Mouse (Mus musculus): ENCODE measurements around the gene Mlxipl. TPM values are rescaled to one million over a fixed set of nuclear protein-coding genes. Genes with fewer than 3 reads are reported as not detected.
A peak's percentile ranks its signal among the peaks of the same experiment; 100 is the strongest.
"Not testable (repeated sequence)": the region's sequence is repeated elsewhere in the genome, so short reads cannot be mapped to it uniquely, and the experiment has no call there.

The Mlxipl gene
- 1.4 and 2.2 TPM in 2 replicates for polyA plus RNA-seq (2015; fragmentation: Nextera tagmentation; extraction: Ambion mirVana)

DNA sequence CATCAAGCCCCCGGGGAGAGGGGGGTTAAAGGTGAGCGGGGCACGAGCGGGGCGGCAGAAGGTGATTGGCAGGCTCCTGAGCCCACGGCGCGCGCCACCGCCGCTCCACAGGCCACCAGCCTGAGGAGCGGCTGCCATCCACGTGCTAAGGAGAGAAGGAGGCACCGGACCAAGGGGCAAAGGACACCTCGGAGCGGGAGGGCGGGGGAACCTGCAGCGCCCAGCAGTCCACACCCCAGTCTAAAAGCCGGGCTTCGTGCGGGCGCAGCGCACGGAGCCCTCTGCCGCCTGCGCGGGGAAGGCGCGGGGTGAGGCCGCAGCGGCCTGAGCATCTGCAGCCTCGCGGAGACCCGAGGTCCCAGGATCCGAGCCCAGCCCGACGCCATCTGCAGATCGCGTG lies at the start of gene Mlxipl:
TSS of gene Mlxipl (plus strand) at position 238 of the 400 bp plus-strand sequence.
- Histone ChIP-seq H3K9ac (no peak within 1 kb of the TSS), H3K27me3 (peaks cover 78% of the 10 kb centered on the region), H3K4me1 (replicated peaks) (peaks cover 5% of the 10 kb centered on the region; the same call in 1 of the 2 replicates), H3K9me3 (replicated peaks) (no peaks in the 10 kb centered on the region), H3K4me3 (peak within 1 kb of the TSS; percentile 23), H3K4me2 (peak within 1 kb of the TSS; percentile 49), H3K27ac (no peak within 1 kb of the TSS), H3K36me3 (no peaks in the 10 kb centered on the region)
- 3% methylated on average over 38 of the region's 39 CpGs for WGBS
- ATAC-seq (replicated peaks; ENCODE audit: insufficient number of reproducible peaks, insufficient read depth, low FRiP score, low read depth) = no peak

- Histone ChIP-seq H3K4me1 (replicated peaks) (peaks cover 18% of the 10 kb centered on the region), H3K27me3 (no peaks in the 10 kb centered on the region), H3K9me3 (replicated peaks) (no peaks in the 10 kb centered on the region), H3K36me3 (peaks cover 13% of the 10 kb centered on the region), H3K27ac (0 out of 2 replicates have a peak overlapping the region, but pooled peaks have one; percentile 20), H3K9ac (no peak overlapping the region; the same call in 1 of the 2 replicates), H3K4me3 (no peak overlapping the region), H3K4me2 (no peak overlapping the region)
- ATAC-seq (replicated peaks; ENCODE audit: insufficient number of reproducible peaks, insufficient read depth, low FRiP score, low read depth) = no peak
- WGBS = 31% methylated on average over 6 of the region's 6 CpGs
Measured at GRCm38 (mm10) chr5:135040059-135040458, 49.6 kb upstream of the Mlxipl start.

GRCm38 (mm10) chr5:135040777-135041176 lies 48.9 kb upstream of the Mlxipl start:
- ATAC-seq (replicated peaks; ENCODE audit: insufficient number of reproducible peaks, insufficient read depth, low FRiP score, low read depth) = no peak
- Histone ChIP-seq H3K4me3 (no peak overlapping the region), H3K9me3 (replicated peaks) (no peaks in the 10 kb centered on the region), H3K9ac (no peak overlapping the region), H3K27ac (no peak overlapping the region), H3K4me2 (no peak overlapping the region), H3K36me3 (peaks cover 14% of the 10 kb centered on the region), H3K4me1 (replicated peaks) (peaks cover 15% of the 10 kb centered on the region), H3K27me3 (no peaks in the 10 kb centered on the region)
- 50% methylated on average over 11 of the region's 11 CpGs for WGBS

GRCm38 (mm10) chr5:135042105-135042788 lies 47.4 kb upstream of the Mlxipl start:
- no peak overlapping the region for H3K4me2 ChIP-seq
- ATAC-seq (replicated peaks; ENCODE audit: insufficient number of reproducible peaks, insufficient read depth, low FRiP score, low read depth) = no peak
- no peak overlapping the region for H3K27ac ChIP-seq
- peaks cover 15% of the 10 kb centered on the region for H3K4me1 ChIP-seq (replicated peaks)
- no peaks in the 10 kb centered on the region for H3K9me3 ChIP-seq (replicated peaks)
- 50% methylated on average over 20 of the region's 21 CpGs for WGBS
- H3K27me3 ChIP-seq = no peaks in the 10 kb centered on the region
- no peak overlapping the region for H3K4me3 ChIP-seq
- peaks cover 14% of the 10 kb centered on the region for H3K36me3 ChIP-seq
- H3K9ac ChIP-seq = no peak overlapping the region

DNA sequence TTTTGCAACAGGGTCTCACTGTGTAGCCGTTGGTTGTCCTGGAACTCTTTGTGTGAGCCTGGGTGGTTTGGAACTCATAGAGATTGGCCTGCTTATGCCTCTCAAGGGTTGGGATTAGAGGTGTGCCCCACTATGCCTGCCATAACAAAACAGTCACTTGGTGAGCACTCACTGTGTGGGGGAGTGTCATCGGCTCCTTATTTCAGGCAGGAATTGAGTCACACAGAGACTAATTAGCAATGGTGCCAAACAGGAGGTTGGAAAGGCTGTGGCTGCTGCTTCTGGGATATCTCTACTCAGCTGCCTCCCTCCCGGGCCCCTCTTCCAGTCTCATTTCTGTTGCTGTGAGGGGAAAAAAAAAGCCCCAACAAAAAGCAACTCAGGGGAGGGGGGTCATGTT lies 45.1 kb upstream of the Mlxipl start:
- Histone ChIP-seq H3K36me3 (peaks cover 26% of the 10 kb centered on the region), H3K9me3 (replicated peaks) (no peaks in the 10 kb centered on the region), H3K4me2 (no peak overlapping the region), H3K4me1 (replicated peaks) (peaks cover 14% of the 10 kb centered on the region), H3K4me3 (no peak overlapping the region), H3K27ac (no peak overlapping the region), H3K27me3 (no peaks in the 10 kb centered on the region), H3K9ac (no peak overlapping the region)
- WGBS = 88% methylated on average over 3 of the region's 3 CpGs
- ATAC-seq (replicated peaks; ENCODE audit: insufficient number of reproducible peaks, insufficient read depth, low FRiP score, low read depth) = no peak

GRCm38 (mm10) chr5:135048539-135048938 lies 41.2 kb upstream of the Mlxipl start:
- Histone ChIP-seq H3K9me3 (replicated peaks) (no peaks in the 10 kb centered on the region), H3K4me1 (replicated peaks) (no peaks in the 10 kb centered on the region), H3K4me2 (no peak overlapping the region), H3K4me3 (no peak overlapping the region), H3K27me3 (no peaks in the 10 kb centered on the region), H3K36me3 (peaks cover 32% of the 10 kb centered on the region), H3K27ac (no peak overlapping the region), H3K9ac (no peak overlapping the region)
- 92% methylated on average over 5 of the region's 5 CpGs for WGBS
- ATAC-seq (replicated peaks; ENCODE audit: insufficient number of reproducible peaks, insufficient read depth, low FRiP score, low read depth) = no peak

DNA sequence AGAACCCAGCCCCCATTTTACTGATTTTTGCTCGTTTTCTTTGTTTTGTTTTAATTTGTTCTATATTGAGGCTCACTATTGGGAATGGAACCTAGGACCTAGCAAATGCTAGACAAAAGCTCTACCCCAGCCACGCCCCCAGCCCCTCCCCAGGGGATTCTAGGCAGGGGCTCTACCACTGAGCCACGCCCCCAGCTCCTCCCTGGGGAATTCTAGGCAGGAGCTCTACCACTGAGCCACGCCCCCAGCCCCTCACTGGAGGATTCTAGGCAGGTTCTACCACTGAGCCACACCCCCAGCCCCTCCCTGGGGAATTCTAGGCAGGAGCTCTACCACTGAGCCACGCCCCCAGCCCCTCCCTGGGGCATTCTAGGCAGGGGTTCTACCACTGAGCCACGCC lies 40.4 kb upstream of the Mlxipl start:
- H3K4me3 ChIP-seq; H3K4me2 ChIP-seq; H3K9ac ChIP-seq; H3K27ac ChIP-seq; ATAC-seq (replicated peaks; ENCODE audit: insufficient number of reproducible peaks, insufficient read depth, low FRiP score, low read depth); H3K9me3 ChIP-seq (replicated peaks); H3K4me1 ChIP-seq (replicated peaks); H3K27me3 ChIP-seq: not testable (repeated sequence)
- peaks cover 35% of the 10 kb centered on the region for H3K36me3 ChIP-seq
- 80% methylated on average over 6 of the region's 6 CpGs for WGBS

DNA sequence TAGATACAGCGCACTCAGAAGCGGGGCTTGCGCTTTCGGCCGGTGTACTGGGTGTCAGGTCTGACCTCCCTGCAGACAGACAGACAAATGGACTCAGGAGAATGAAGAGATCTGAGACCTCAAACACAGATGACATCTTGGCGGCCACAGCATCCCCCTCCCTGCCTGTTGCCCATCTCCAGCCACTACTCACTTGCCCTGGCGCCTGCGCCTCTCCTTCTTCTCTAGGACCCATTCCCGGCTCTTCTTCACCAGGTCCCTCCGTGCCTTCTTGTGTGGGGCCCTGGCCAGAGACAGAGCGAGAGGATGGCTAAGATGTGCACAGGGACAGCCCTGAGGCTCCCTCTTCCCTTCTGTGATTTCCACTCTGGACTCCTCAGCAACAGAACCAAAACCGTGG lies 36.3 kb upstream of the Mlxipl start:
- Histone ChIP-seq H3K4me2 (no peak overlapping the region), H3K4me1 (replicated peaks) (no peaks in the 10 kb centered on the region), H3K27me3 (no peaks in the 10 kb centered on the region), H3K9ac (no peak overlapping the region), H3K9me3 (replicated peaks) (no peaks in the 10 kb centered on the region), H3K27ac (no peak overlapping the region), H3K4me3 (no peak overlapping the region), H3K36me3 (peaks cover 47% of the 10 kb centered on the region)
- ATAC-seq (replicated peaks; ENCODE audit: insufficient number of reproducible peaks, insufficient read depth, low FRiP score, low read depth) = no peak
- 67% methylated on average over 12 of the region's 12 CpGs for WGBS

DNA sequence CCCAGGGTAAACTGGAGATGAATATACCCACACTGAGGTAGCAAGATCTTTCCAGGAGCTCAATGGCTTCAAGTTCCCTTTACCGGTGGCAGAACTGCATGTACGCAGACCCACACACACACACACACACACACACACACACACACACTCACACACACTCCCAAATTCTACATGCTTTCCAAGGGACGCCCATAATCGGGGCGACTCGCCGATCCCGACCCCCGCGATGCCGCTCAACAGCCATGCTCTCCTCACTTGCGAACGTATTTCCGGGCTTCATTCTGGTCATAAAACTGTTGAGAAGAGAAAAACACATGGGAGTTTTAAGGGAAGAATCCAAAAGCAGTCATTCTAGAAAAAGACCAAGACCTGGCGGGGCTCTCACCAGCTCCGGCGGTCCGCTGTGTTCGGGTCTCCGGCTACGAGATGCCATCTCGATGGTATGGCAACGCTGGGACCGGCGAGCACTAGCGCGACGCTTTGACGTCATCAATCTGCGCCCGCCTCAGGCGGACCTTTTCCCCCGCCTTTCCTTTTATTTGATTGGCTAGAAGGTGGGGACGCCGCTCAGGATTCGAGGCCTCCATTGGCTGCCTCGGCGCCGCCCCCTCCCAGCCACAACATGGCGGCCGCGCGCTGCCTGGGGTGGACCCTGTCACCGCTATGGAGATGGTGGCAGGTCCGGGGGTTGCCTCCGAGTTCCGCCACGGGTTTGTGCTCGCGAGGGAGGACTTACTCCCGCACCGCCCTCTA lies 25.9 kb upstream of the Mlxipl start, which contains the start of gene Dnajc30:
TSS of gene Dnajc30 (plus strand) at position 574 of the 753 bp plus-strand sequence.
- peak within 1 kb of the TSS; percentile 94 for H3K4me3 ChIP-seq

GRCm38 (mm10) chr5:135064382-135064766 lies 25.3 kb upstream of the Mlxipl start:
- Histone ChIP-seq H3K4me1 (replicated peaks) (peaks cover 23% of the 10 kb centered on the region), H3K9me3 (replicated peaks) (no peaks in the 10 kb centered on the region), H3K4me2 (peak overlapping the region; percentile 96), H3K27ac (peak overlapping the region; percentile 65), H3K9ac (peak overlapping the region; percentile 89), H3K36me3 (peaks cover 36% of the 10 kb centered on the region), H3K27me3 (no peaks in the 10 kb centered on the region), H3K4me3 (peak overlapping the region; percentile 94)
- ATAC-seq (replicated peaks; ENCODE audit: insufficient number of reproducible peaks, insufficient read depth, low FRiP score, low read depth) = peak; percentile 61
- under 1% methylated on average over 40 of the region's 40 CpGs for WGBS

More for the DNA sequence above, 25.9 kb upstream of the Mlxipl start, which contains the start of gene Dnajc30:
- H3K9me3 ChIP-seq (replicated peaks) = no peaks in the 10 kb centered on the region
- peaks cover 23% of the 10 kb centered on the region for H3K4me1 ChIP-seq (replicated peaks)
- peak within 1 kb of the TSS; percentile 96 for H3K4me2 ChIP-seq
- peak; percentile 99 for ATAC-seq (replicated peaks; ENCODE audit: insufficient number of reproducible peaks, insufficient read depth, low FRiP score, low read depth)
- no peaks in the 10 kb centered on the region for H3K27me3 ChIP-seq
- H3K36me3 ChIP-seq = peaks cover 41% of the 10 kb centered on the region
- peak within 1 kb of the TSS; percentile 89 for H3K9ac ChIP-seq
- peak within 1 kb of the TSS; percentile 65 for H3K27ac ChIP-seq
- under 1% methylated on average over 52 of the region's 52 CpGs for WGBS

- WGBS = 68% methylated on average over 9 of the region's 9 CpGs
- ATAC-seq (replicated peaks; ENCODE audit: insufficient number of reproducible peaks, insufficient read depth, low FRiP score, low read depth) = not testable (repeated sequence)
Measured at GRCm38 (mm10) chr5:135064909-135065446, 24.7 kb upstream of the Mlxipl start, which contains the start of gene Bud23. TSS of gene Bud23 (minus strand) at chr5:135064959.

More at GRCm38 (mm10) chr5:135064909-135065446, 24.7 kb upstream of the Mlxipl start, which contains the start of gene Bud23:
- not testable (repeated sequence) for H3K27me3 ChIP-seq; H3K9me3 ChIP-seq (replicated peaks)
- H3K9ac ChIP-seq = peak within 1 kb of the TSS; percentile 89
- H3K27ac ChIP-seq = peak within 1 kb of the TSS; percentile 65
- peaks cover 32% of the 10 kb centered on the region for H3K36me3 ChIP-seq
- H3K4me2 ChIP-seq = peak within 1 kb of the TSS; percentile 96
- peaks cover 23% of the 10 kb centered on the region for H3K4me1 ChIP-seq (replicated peaks)
- peak within 1 kb of the TSS; percentile 94 for H3K4me3 ChIP-seq

Measured in heart, embryonic 15.5 days (tissue).